Mouse (Mus musculus) ES-E14 (cell line): ENCODE results near the gene Tha1.

Experiments
- HCFC1 ChIP-seq: IDR thresholded peaks from 2 replicates; pipeline ENCODE4 v1.6.1; 2012; ENCODE audit warnings: low read length, inconsistent platforms, borderline replicate concordance; ENCODE audit not compliant: insufficient read depth
- MAFK ChIP-seq: IDR thresholded peaks from 2 replicates; pipeline ENCODE4 v1.6.1; 2014; ENCODE audit warnings: mild to moderate bottlenecking, low read depth, low read length, inconsistent platforms; ENCODE audit not compliant: insufficient read depth
- ZC3H11A ChIP-seq: IDR thresholded peaks from 2 replicates; pipeline ENCODE4 v1.6.1; 2012; ENCODE audit warnings: low read depth, mild to moderate bottlenecking, inconsistent platforms, low read length, borderline replicate concordance
- ZNF384 ChIP-seq: IDR thresholded peaks from 2 replicates; pipeline ENCODE4 v1.6.1; 2012; ENCODE audit warnings: low read depth, low read length, inconsistent platforms

DNA sequence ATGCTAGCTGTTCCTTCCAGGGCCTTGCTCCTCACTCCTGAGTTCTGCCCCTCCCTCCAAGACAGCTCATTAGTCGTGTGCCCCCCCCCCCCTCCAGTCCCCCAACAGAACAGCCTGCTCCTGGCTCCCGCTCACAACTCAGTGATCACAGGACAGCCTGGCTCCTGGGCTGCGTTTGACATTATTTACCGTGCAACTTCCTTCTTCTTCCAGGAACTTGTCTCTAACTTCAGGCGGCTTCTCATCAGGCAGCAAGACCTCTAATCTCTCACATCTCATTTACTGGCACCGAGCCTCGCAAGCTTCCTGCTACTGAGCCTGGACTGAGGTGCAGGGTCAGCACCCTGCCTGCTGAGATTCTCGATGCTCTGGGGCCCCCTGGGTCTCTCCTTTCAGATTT, 8.5 kb upstream of the Tha1 start:
- TF ChIP-seq ZC3H11A (no peak), ZNF384 (no peak), MAFK (no peak), HCFC1 (no peak)
